ENCODE assay signal across 15 mouse cellular contexts in genomic region chr17:90836154-90837021, GRCm38 (mm10).
A peak's percentile ranks its signal among the peaks of the same experiment; 100 is the strongest.
DNase-seq lines count a peak whose midpoint lies in the region; ATAC-seq lines count a peak whose summit lies in the region.
"Had no signal": no experiment of that assay in that cellular context is flagged by ENCODE, and none has a peak within 500 bp of the region (broad histone marks: within the 10 kb centered on the region; RNA-seq: fewer than 3 reads in every experiment).

No protein-coding gene starts in this region.

- H3K4me3 ChIP-seq in neural tube, embryonic 13.5 days = no peak overlapping the region
- H3K4me3 ChIP-seq in kidney, embryonic 14.5 days (ENCODE audit: low read length) = no peak overlapping the region
- H3K4me3 ChIP-seq: embryonic facial prominence, embryonic 13.5 days; limb, embryonic 13.5 days; megakaryocyte, embryonic 14.5 days had no signal

- ATAC-seq in neural tube, embryonic 13.5 days (ENCODE audit: low read depth) = peak; percentile 66; the same call in 1 of the 2 replicates
- ATAC-seq in kidney, embryonic 14.5 days (ENCODE audit: low FRiP score, low TSS enrichment) = no peak
- no peak for ATAC-seq in erythroblast, adult 5-6 weeks (replicated peaks; ENCODE audit: low FRiP score, poor library complexity, severe bottlenecking)

- peaks cover 11% of the 10 kb centered on the region for H3K4me1 ChIP-seq in neural tube, embryonic 13.5 days (replicated peaks)
- no peaks in the 10 kb centered on the region for H3K4me1 ChIP-seq in kidney, embryonic 14.5 days (ENCODE audit: control insufficient read depth, insufficient read depth, low read length)
- H3K4me1 ChIP-seq: limb, embryonic 13.5 days; megakaryocyte, embryonic 14.5 days had no signal

- H3K4me2 ChIP-seq in neural tube, embryonic 13.5 days = no peak overlapping the region; the same call in 1 of the 2 replicates
- no peak overlapping the region for H3K4me2 ChIP-seq in kidney, embryonic 14.5 days (replicated peaks; ENCODE audit: low read depth, low read length)
- H3K4me2 ChIP-seq: embryonic facial prominence, embryonic 13.5 days; limb, embryonic 13.5 days had no signal

- peak; percentile 9 for DNase-seq in embryo, embryonic 10.5 days (ENCODE audit: low spot score)
- no peak for DNase-seq in embryo, embryonic 10 days (ENCODE audit: low spot score)
- DNase-seq in neural tube, embryonic 10.5 days (ENCODE audit: extremely low spot score, low spot score) = no peak
- DNase-seq in large intestine, adult 2 months (ENCODE audit: low read depth, low spot score) = peak; percentile 73
- DNase-seq in gastrocnemius, postnatal 4 days (ENCODE audit: low spot score in 2 of 2) = no peak
- DNase-seq: adrenal gland, postnatal 25 days; layer of hippocampus, postnatal 36 days; lung, adult 2 months had no signal

- H3K27ac ChIP-seq in neural tube, embryonic 13.5 days (replicated peaks) = peak overlapping the region; percentile 67
- no peak overlapping the region for H3K27ac ChIP-seq in kidney, embryonic 14.5 days (ENCODE audit: low read depth, low read length)
- H3K27ac ChIP-seq: embryonic facial prominence, embryonic 13.5 days; kidney, postnatal 0 days; limb, embryonic 13.5 days had no signal

- H3K27me3 ChIP-seq in neural tube, embryonic 13.5 days = no peaks in the 10 kb centered on the region
- no peaks in the 10 kb centered on the region for H3K27me3 ChIP-seq in kidney, embryonic 14.5 days (ENCODE audit: control insufficient read depth, insufficient read depth, low read length)
- H3K27me3 ChIP-seq: embryonic facial prominence, embryonic 13.5 days; limb, embryonic 13.5 days; megakaryocyte, embryonic 14.5 days had no signal

- no peaks in the 10 kb centered on the region for H3K9me3 ChIP-seq in neural tube, embryonic 13.5 days
- H3K9me3 ChIP-seq in kidney, embryonic 14.5 days (ENCODE audit: control insufficient read depth, low read length) = no peaks in the 10 kb centered on the region
- H3K9me3 ChIP-seq: embryonic facial prominence, embryonic 13.5 days; limb, embryonic 13.5 days; megakaryocyte, embryonic 14.5 days had no signal

- no peaks in the 10 kb centered on the region for H3K36me3 ChIP-seq in neural tube, embryonic 13.5 days
- no peaks in the 10 kb centered on the region for H3K36me3 ChIP-seq in kidney, embryonic 14.5 days (ENCODE audit: control insufficient read depth, insufficient read depth, low read length)
- H3K36me3 ChIP-seq: embryonic facial prominence, embryonic 13.5 days; limb, embryonic 13.5 days had no signal

- WGBS in neural tube, embryonic 13.5 days = 29% methylated on average over 4 of the region's 4 CpGs
- 14% methylated on average over 4 of the region's 4 CpGs for WGBS in large intestine, adult 2 months
- 42% methylated on average over 4 of the region's 4 CpGs for WGBS in kidney, embryonic 14.5 days

- no peak overlapping the region for H3K9ac ChIP-seq in neural tube, embryonic 13.5 days
- no peak overlapping the region for H3K9ac ChIP-seq in kidney, embryonic 14.5 days (ENCODE audit: low read depth, low read length)
- H3K9ac ChIP-seq: embryonic facial prominence, embryonic 13.5 days; limb, embryonic 13.5 days had no signal

Comparison
In these comparisons a context has a peak if more than half of its experiments do, and no peak if none do; other contexts are left out.
1. DNase-seq: peak in embryo, embryonic 10.5 days (single experiment) and large intestine, adult 2 months (single experiment); none in embryo, embryonic 10 days (single experiment), neural tube, embryonic 10.5 days (single experiment) and gastrocnemius, postnatal 4 days (0 of 2).